Mouse (Mus musculus) spleen, adult 2 months (tissue): ENCODE data around the gene 4931428L18Rik.

Experiments
- CTCF ChIP-seq: fragments of 200-500 bp; IDR thresholded peaks from 2 replicates; pipeline ENCODE4 v1.5.1; 2011; ENCODE audit warnings: mild to moderate bottlenecking, inconsistent platforms; ENCODE audit not compliant: insufficient read depth, insufficient read length, insufficient replicate concordance; ENCODE audit errors: extremely low read depth
- POLR2A ChIP-seq: fragments of 200-500 bp; IDR thresholded peaks from 2 replicates; pipeline ENCODE4 v1.6.1; 2011; ENCODE audit warnings: low read depth, low read length, inconsistent platforms

DNA sequence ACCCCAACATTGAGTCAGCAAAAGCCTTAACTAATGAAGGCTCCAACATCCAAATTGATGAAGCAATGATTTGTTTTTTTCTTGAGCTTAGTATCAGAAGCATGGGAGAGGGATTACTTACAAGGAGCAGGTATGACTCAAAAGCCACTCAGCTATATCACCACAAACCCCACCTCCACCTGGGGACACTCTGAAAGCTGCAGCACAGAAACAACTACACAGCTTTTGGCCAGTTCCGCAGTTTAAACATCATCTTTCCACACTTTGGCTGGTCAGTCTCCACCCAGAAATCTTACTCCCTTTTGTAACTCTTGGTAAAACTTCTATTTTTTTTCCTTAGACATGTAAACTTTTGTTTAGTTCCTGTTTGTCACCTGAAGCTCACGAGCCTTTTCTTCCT, 78.9 kb downstream of the 4931428L18Rik start:
- no peak for TF ChIP-seq CTCF
- no peak for TF ChIP-seq POLR2A
